Mouse (Mus musculus): ENCODE results near the gene Trap1. TPM values are rescaled to one million over a fixed set of nuclear protein-coding genes. Genes with fewer than 3 reads are reported as not detected.
A peak's percentile ranks its signal among the peaks of the same experiment; 100 is the strongest.

Gene Trap1
- polyA plus RNA-seq, 1 experiment from 2014 or later: 46.7 TPM

DNA sequence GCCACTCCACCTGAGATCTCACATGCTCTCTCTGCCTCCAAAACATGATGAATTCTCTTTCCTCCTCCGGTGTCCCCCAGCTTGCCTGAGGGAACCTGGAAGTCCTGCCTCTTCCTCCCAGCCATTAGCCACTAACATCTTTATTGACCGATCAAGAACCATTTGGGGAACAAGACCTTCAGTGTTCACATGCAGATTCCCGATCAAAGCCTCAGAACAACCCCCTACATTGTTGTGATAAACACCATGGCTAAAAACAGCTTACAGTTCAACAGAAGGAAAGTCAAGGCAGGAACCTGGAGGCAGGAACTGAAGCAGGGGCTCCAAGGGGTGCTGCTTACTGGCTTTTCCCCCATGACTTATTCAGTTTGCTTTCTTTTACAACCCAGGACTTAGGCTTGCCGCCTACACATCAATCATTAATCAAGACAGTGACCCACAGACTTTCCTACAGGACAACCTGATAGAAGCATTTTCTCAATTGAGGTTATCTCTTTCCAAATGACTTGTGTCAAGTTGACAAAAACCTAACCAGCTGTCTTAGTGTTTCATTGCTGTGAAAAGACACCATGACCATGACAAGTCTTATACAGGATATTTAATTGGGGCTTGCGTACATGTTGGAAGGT is 63.5 kb downstream of the Trap1 start:
- H3K27ac ChIP-seq (replicated peaks): no peak overlapping the region
- H3K4me2 ChIP-seq (replicated peaks; ENCODE audit: low read depth): no peak overlapping the region
- no peak overlapping the region for H3K9ac ChIP-seq (ENCODE audit: low read length)
- H3K36me3 ChIP-seq (ENCODE audit: control insufficient read depth, insufficient read depth, low read length): no peaks in the 10 kb centered on the region
- H3K27me3 ChIP-seq (ENCODE audit: control insufficient read depth, insufficient read depth, low read length): no peaks in the 10 kb centered on the region
- H3K4me1 ChIP-seq (replicated peaks; ENCODE audit: control insufficient read depth, insufficient read depth): no peaks in the 10 kb centered on the region
- ATAC-seq (ENCODE audit: low FRiP score, low TSS enrichment): no peak
- no peak overlapping the region for H3K4me3 ChIP-seq (ENCODE audit: low read depth, low read length)
- DNase-seq (ENCODE audit: low spot score): no peak
- WGBS: 80% methylated on average over 5 of the region's 5 CpGs
- no peak for TF ChIP-seq CTCF (IDR thresholded peaks at IDR 0.05; ENCODE audit: low read depth)
- no peak for TF ChIP-seq EP300 (optimal IDR thresholded peaks at IDR 0.05)
- no peaks in the 10 kb centered on the region for H3K9me3 ChIP-seq (ENCODE audit: control insufficient read depth, low read length)

GRCm38 (mm10) chr16:4012882-4013570 is 64.6 kb downstream of the Trap1 start:
- no peak for ATAC-seq (ENCODE audit: low FRiP score, low TSS enrichment)
- TF ChIP-seq CTCF (IDR thresholded peaks at IDR 0.05; ENCODE audit: low read depth): no peak
- no peak for TF ChIP-seq EP300 (optimal IDR thresholded peaks at IDR 0.05)
- no peak overlapping the region for H3K9ac ChIP-seq (ENCODE audit: low read length)
- H3K4me3 ChIP-seq (ENCODE audit: low read depth, low read length): no peak overlapping the region
- no peaks in the 10 kb centered on the region for H3K36me3 ChIP-seq (ENCODE audit: control insufficient read depth, insufficient read depth, low read length)
- H3K27me3 ChIP-seq (ENCODE audit: control insufficient read depth, insufficient read depth, low read length): no peaks in the 10 kb centered on the region
- 65% methylated on average over 4 of the region's 4 CpGs for WGBS
- H3K4me2 ChIP-seq (replicated peaks; ENCODE audit: low read depth): no peak overlapping the region
- no peaks in the 10 kb centered on the region for H3K4me1 ChIP-seq (replicated peaks; ENCODE audit: control insufficient read depth, insufficient read depth)
- H3K9me3 ChIP-seq (ENCODE audit: control insufficient read depth, low read length): no peaks in the 10 kb centered on the region
- no peak for DNase-seq (ENCODE audit: low spot score)
- no peak overlapping the region for H3K27ac ChIP-seq (replicated peaks)

DNA sequence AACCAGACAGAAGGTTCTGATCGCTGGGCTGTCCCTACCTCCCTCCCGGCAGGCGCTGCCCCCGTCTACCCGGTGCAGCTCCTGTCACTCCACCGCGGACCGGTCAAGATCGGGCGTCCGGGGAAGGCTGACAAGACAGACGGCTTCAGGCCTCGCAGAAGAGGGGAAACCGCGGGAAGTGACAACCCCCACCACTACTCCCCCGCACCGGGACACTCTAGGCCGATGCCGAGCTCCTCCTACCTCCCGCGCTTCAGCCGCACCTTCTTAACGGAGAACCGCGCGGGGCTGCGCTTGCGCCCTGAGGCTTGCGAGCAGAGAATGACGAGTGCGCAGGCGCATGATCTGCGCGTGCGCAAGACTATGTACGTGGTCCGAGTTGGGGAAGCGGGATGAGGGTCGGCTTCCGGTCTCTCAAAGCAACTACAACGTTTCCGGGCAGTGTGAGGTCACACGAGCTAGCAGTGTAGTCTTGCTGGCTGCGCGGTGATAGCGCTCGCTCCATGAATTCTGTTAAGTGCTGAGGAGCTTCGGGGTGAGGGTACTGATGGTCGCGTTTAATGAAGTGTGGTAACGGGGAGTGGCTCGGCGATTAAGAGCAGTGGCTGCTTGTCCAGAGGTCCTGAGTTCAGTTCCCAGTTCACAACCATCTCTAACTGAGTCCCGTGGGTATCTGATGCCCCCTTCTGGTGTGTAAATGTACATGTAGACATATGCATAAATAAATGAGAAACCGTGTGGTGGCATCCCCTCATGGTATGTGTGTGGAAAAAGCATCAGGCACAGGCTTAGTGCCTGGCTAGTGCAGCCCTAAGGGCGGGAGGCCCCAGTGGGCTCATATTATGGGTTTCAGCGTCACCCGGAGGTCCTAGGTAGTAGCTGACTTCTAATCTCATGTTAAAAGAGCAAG is 73.9 kb downstream of the Trap1 start, which contains the start of gene Slx4:
Gene Slx4 (minus strand): TSS at position 282 of the 910 bp plus-strand sequence.
- DNase-seq (ENCODE audit: low spot score): peak; percentile 94
- Histone ChIP-seq H3K27me3 (ENCODE audit: control insufficient read depth, insufficient read depth, low read length) (no peaks in the 10 kb centered on the region), H3K4me3 (ENCODE audit: low read depth, low read length) (peak within 1 kb of the TSS; percentile 87), H3K9ac (ENCODE audit: low read length) (peak within 1 kb of the TSS; percentile 77), H3K4me2 (replicated peaks; ENCODE audit: low read depth) (peak within 1 kb of the TSS; percentile 87), H3K9me3 (ENCODE audit: control insufficient read depth, low read length) (no peaks in the 10 kb centered on the region), H3K4me1 (replicated peaks; ENCODE audit: control insufficient read depth, insufficient read depth) (no peaks in the 10 kb centered on the region), H3K27ac (replicated peaks) (peak within 1 kb of the TSS; percentile 81), H3K36me3 (ENCODE audit: control insufficient read depth, insufficient read depth, low read length) (peaks cover 10% of the 10 kb centered on the region; the same call in 1 of the 2 replicates)
- TF ChIP-seq CTCF (IDR thresholded peaks at IDR 0.05; ENCODE audit: low read depth) (peak; percentile 69), EP300 (optimal IDR thresholded peaks at IDR 0.05) (no peak)
- WGBS: 2% methylated on average over 58 of the region's 58 CpGs
- ATAC-seq (ENCODE audit: low FRiP score, low TSS enrichment): peak; percentile 99

Small RNA genes lying within 50 kb of the gene (microRNA-seq; reads per million reads assigned to microRNA genes)
- not detected for gene Gm23413

Other genes starting within 250 kb of the Trap1 start
- gene Olfr15, start 246.9 kb downstream of the Trap1 start, polyA plus RNA-seq (2015; fragmentation: Nextera tagmentation; extraction: Ambion mirVana): not detected in 2 replicates
- 0.44 and 0.62 TPM in 2 replicates for gene Zfp174, start 230.6 kb downstream of the Trap1 start, polyA plus RNA-seq (2015; fragmentation: Nextera tagmentation; extraction: Ambion mirVana)
- gene Naa60, start 205.5 kb downstream of the Trap1 start, polyA plus RNA-seq (2015; fragmentation: Nextera tagmentation; extraction: Ambion mirVana): 26.7 and 30.8 TPM in 2 replicates
- 2.2 and 3.5 TPM in 2 replicates for gene Zfp597, start 193.3 kb downstream of the Trap1 start, polyA plus RNA-seq (2015; fragmentation: Nextera tagmentation; extraction: Ambion mirVana)
- gene Gm20695, start 193.2 kb downstream of the Trap1 start, polyA plus RNA-seq (2015; fragmentation: Nextera tagmentation; extraction: Ambion mirVana): 0.75 and 1.9 TPM in 2 replicates
- gene 1700037C18Rik, start 169.1 kb downstream of the Trap1 start, polyA plus RNA-seq (2015; fragmentation: Nextera tagmentation; extraction: Ambion mirVana): 8.3 and 8.5 TPM in 2 replicates
- 13.6 and 13.8 TPM in 2 replicates for gene Cluap1, start 169.0 kb downstream of the Trap1 start, polyA plus RNA-seq (2015; fragmentation: Nextera tagmentation; extraction: Ambion mirVana)
- gene Nlrc3, start 101.2 kb downstream of the Trap1 start, polyA plus RNA-seq (2015; fragmentation: Nextera tagmentation; extraction: Ambion mirVana): 0.15 and 0.27 TPM in 2 replicates
- 3.3 TPM in 2 replicates for gene Slx4, start 74.1 kb downstream of the Trap1 start, polyA plus RNA-seq (2015; fragmentation: Nextera tagmentation; extraction: Ambion mirVana)
- gene Dnase1, start 40.9 kb downstream of the Trap1 start, polyA plus RNA-seq (2015; fragmentation: Nextera tagmentation; extraction: Ambion mirVana): 0.65 and 0.78 TPM in 2 replicates
- 14.4 and 14.8 TPM in 2 replicates for gene Crebbp, start 136.2 kb upstream of the Trap1 start, polyA plus RNA-seq (2015; fragmentation: Nextera tagmentation; extraction: Ambion mirVana)

All from stomach, postnatal 0 days (tissue).